ENCODE assay signal across 15 mouse cellular contexts in the genomic region with DNA sequence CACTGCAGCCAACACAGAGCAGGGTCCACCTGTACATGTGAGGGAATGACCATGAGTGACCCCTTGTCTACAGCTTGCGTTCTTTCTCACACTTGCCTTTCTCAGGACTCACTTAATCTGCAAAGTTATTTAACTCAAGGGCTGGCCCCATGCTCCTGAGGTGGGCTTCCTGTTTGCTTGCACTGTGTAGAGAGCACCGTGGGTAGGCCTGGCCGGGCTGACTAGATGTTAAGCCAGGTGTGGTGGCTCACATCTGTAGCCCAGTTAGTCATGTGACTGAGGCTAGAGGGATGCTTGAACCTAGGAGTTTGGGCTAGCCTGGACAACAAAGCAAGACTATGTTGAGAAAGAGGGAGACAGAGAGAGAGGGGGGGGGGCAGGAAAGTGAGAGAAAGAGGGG.
DNase-seq lines count a peak whose midpoint lies in the region; ATAC-seq and TF ChIP-seq lines count a peak whose summit lies in the region.
"Had no signal": no experiment of that assay in that cellular context is flagged by ENCODE, and none has a peak within 500 bp of the region (broad histone marks: within the 10 kb centered on the region; RNA-seq: fewer than 3 reads in every experiment).

No protein-coding gene starts in this region.

- H3K36me3 ChIP-seq in heart, embryonic 12.5 days, result no peaks in the 10 kb centered on the region
- H3K36me3 ChIP-seq in kidney, embryonic 16.5 days (ENCODE audit: insufficient read depth, low read length), result no peaks in the 10 kb centered on the region
- H3K36me3 ChIP-seq in thymus, adult 2 months (ENCODE audit: control insufficient read depth, insufficient read depth, low read length), result no peaks in the 10 kb centered on the region
- H3K36me3 ChIP-seq in myocyte (ENCODE audit: control insufficient read depth, insufficient read depth), result no peaks in the 10 kb centered on the region
- H3K36me3 ChIP-seq: hindbrain, embryonic 15.5 days; limb, embryonic 13.5 days; liver, embryonic 15.5 days; midbrain, embryonic 13.5 days had no signal

- no peaks in the 10 kb centered on the region for H3K9me3 ChIP-seq in heart, embryonic 12.5 days (replicated peaks)
- no peaks in the 10 kb centered on the region for H3K9me3 ChIP-seq in kidney, embryonic 16.5 days (ENCODE audit: low read length)
- H3K9me3 ChIP-seq: hindbrain, embryonic 15.5 days; limb, embryonic 13.5 days; liver, embryonic 15.5 days; midbrain, embryonic 13.5 days had no signal

- no peak overlapping the region for H3K4me2 ChIP-seq in heart, embryonic 12.5 days
- no peak overlapping the region for H3K4me2 ChIP-seq in kidney, embryonic 16.5 days (replicated peaks; ENCODE audit: low read depth, low read length)
- peak overlapping the region; percentile 67 for H3K4me2 ChIP-seq in myocyte (ENCODE audit: low read depth)
- H3K4me2 ChIP-seq: hindbrain, embryonic 15.5 days; limb, embryonic 13.5 days; liver, embryonic 15.5 days; midbrain, embryonic 13.5 days had no signal

- TF ChIP-seq CTCF in thymus, adult 2 months (IDR thresholded peaks at IDR 0.05; ENCODE audit: borderline replicate concordance, control insufficient read depth, extremely low read depth, insufficient read depth, low read length, poor library complexity), result no peak

- no peak for DNase-seq in heart, adult 9 months (ENCODE audit: low spot score in 2 of 2)
- no peak for DNase-seq in kidney, adult 11 months
- no peak for DNase-seq in thymus, adult 2 months
- no peak for DNase-seq in thymus, postnatal 10 days (ENCODE audit: low spot score in 2 of 2)
- no peak for DNase-seq in T-cell, adult 2 months (ENCODE audit: low spot score)
- DNase-seq: layer of hippocampus, adult 9-11 months; thymus, adult 18-20 months had no signal

- H3K27ac ChIP-seq in heart, embryonic 12.5 days (ENCODE audit: poor library complexity, severe bottlenecking), result peak overlapping the region; percentile 55; the same call in 1 of the 2 replicates
- H3K27ac ChIP-seq in kidney, embryonic 16.5 days (ENCODE audit: low read length), result peak overlapping the region; percentile 74
- peak overlapping the region; percentile 41; the same call in 1 of the 2 replicates for H3K27ac ChIP-seq in thymus, adult 2 months (ENCODE audit: control insufficient read depth, insufficient read depth, low read length)
- H3K27ac ChIP-seq: hindbrain, embryonic 15.5 days; liver, embryonic 15.5 days; midbrain, embryonic 13.5 days had no signal

- H3K79me2 ChIP-seq in myocyte (ENCODE audit: control insufficient read depth, insufficient read depth), result no peaks in the 10 kb centered on the region

- H3K4me1 ChIP-seq in heart, embryonic 12.5 days (replicated peaks), result peaks cover 84% of the 10 kb centered on the region
- H3K4me1 ChIP-seq in kidney, embryonic 16.5 days (ENCODE audit: insufficient read depth, low read length), result peaks cover 60% of the 10 kb centered on the region
- peaks cover 12% of the 10 kb centered on the region for H3K4me1 ChIP-seq in thymus, adult 2 months (replicated peaks; ENCODE audit: control insufficient read depth, insufficient read depth, low read length)

- H3ac ChIP-seq in myocyte (ENCODE audit: control insufficient read depth, insufficient read length), result no peak overlapping the region

- no peak overlapping the region for H3K9ac ChIP-seq in heart, embryonic 12.5 days
- H3K9ac ChIP-seq in kidney, embryonic 16.5 days (replicated peaks; ENCODE audit: low read length), result no peak overlapping the region
- H3K9ac ChIP-seq: hindbrain, embryonic 15.5 days; limb, embryonic 13.5 days; liver, embryonic 15.5 days; midbrain, embryonic 13.5 days had no signal

- H3K27me3 ChIP-seq in heart, embryonic 12.5 days (replicated peaks), result no peaks in the 10 kb centered on the region
- H3K27me3 ChIP-seq in kidney, embryonic 16.5 days (ENCODE audit: insufficient read depth, low read length), result no peaks in the 10 kb centered on the region
- H3K27me3 ChIP-seq in thymus, adult 2 months (ENCODE audit: control insufficient read depth, insufficient read depth, low read length), result no peaks in the 10 kb centered on the region
- H3K27me3 ChIP-seq in myocyte (ENCODE audit: control insufficient read depth, insufficient read depth, insufficient read length), result no peaks in the 10 kb centered on the region
- H3K27me3 ChIP-seq: hindbrain, embryonic 15.5 days; limb, embryonic 13.5 days; liver, embryonic 15.5 days; midbrain, embryonic 13.5 days; Patski had no signal

- H3K4me3 ChIP-seq in heart, embryonic 12.5 days, result no peak overlapping the region
- H3K4me3 ChIP-seq in kidney, embryonic 16.5 days (ENCODE audit: low read length), result no peak overlapping the region
- H3K4me3 ChIP-seq in thymus, adult 2 months (ENCODE audit: control insufficient read depth, insufficient read depth, low read length), result no peak overlapping the region
- no peak overlapping the region for H3K4me3 ChIP-seq in myocyte
- H3K4me3 ChIP-seq: hindbrain, embryonic 15.5 days; limb, embryonic 13.5 days; liver, embryonic 15.5 days; midbrain, embryonic 13.5 days had no signal

- no peak for TF ChIP-seq POLR2A in thymus, adult 2 months (IDR thresholded peaks at IDR 0.05; ENCODE audit: control insufficient read depth, extremely low read depth, insufficient read depth, low read length, poor library complexity)
- TF ChIP-seq POLR2A in myocyte (IDR thresholded peaks at IDR 0.05; ENCODE audit: insufficient read length, low read depth), result no peak

- 76% methylated on average over 3 of the region's 3 CpGs for WGBS in heart, embryonic 12.5 days
- 67% methylated on average over 3 of the region's 3 CpGs for WGBS in kidney, embryonic 16.5 days
- WGBS in thymus, adult 2 months, result 41% methylated on average over 3 of the region's 3 CpGs

- no peak for ATAC-seq in heart, embryonic 12.5 days (ENCODE audit: insufficient number of reproducible peaks, low FRiP score)
- no peak; the same call in 1 of the 2 replicates for ATAC-seq in kidney, embryonic 16.5 days (ENCODE audit: low FRiP score, low TSS enrichment)
- ATAC-seq: Patski had no signal

TF ChIP-seq in myocyte, 11 proteins besides CTCF, POLR2A, EP300 and RAD21:
- TF ChIP-seq MYOG (IDR thresholded peaks at IDR 0.05; ENCODE audit: control insufficient read depth in 1 of 3, insufficient read depth in 1 of 3, insufficient read length in 2 of 3, low read depth in 2 of 3) (no peak), USF1 (IDR thresholded peaks at IDR 0.05; ENCODE audit: low read depth) (peak; percentile 14)
TF ChIP-seq in myocyte: peak in this region for 1.
